Mouse (Mus musculus) kidney, adult 2 months (tissue): ENCODE measurements around the gene Rgs19.

Experiments used
- CTCF ChIP-seq: fragments of 200-500 bp; conservative IDR thresholded peaks from 2 replicates; pipeline ENCODE4 v1.5.1; 2011; ENCODE audit warnings: low read depth, mild to moderate bottlenecking, control low read depth, low read length, moderate library complexity, mixed read lengths; ENCODE audit not compliant: insufficient read depth, insufficient read length
- POLR2A ChIP-seq: fragments of 200-500 bp; IDR thresholded peaks from one replicate; pipeline ENCODE4 v1.6.1; 2011; ENCODE audit warnings: low read depth, low read length, control low read depth

DNA sequence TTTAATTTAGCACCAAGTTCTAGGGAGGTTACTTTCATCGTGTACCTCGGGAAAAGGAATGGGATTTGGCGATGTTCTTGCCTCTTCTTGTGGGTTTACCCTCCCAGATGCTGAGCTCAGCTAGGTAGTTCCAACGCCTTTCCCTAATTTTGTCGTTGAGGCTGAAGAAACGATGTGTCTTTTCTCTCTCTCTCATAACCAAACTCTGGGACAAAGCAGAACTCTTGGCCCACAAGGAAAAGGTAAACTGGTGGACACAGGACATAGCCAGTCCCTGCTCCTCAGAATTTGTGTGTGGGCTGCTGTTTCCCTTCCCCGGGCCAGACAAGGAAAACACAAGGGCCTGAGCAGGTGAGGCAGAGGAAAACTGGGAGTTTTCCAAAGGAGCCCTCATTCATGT lies 21.8 kb downstream of the Rgs19 start:
- no peak for TF ChIP-seq CTCF
- TF ChIP-seq POLR2A = no peak
